Mouse (Mus musculus): Measurements from ENCODE around the gene Id3.

GRCm38 (mm10) chr4:136158498-136158897, 15.2 kb downstream of the Id3 start:
- TF ChIP-seq MYOG (IDR thresholded peaks at IDR 0.05; ENCODE audit: control insufficient read depth, extremely low read depth, insufficient read length), result no peak
- TF ChIP-seq USF1 (IDR thresholded peaks at IDR 0.05; ENCODE audit: low read depth), result no peak
- no peak for TF ChIP-seq CTCF (IDR thresholded peaks at IDR 0.05; ENCODE audit: control insufficient read depth, insufficient read depth, insufficient read length)
- TF ChIP-seq FOSL1 (IDR thresholded peaks at IDR 0.05; ENCODE audit: insufficient read depth, low read length, poor library complexity, severe bottlenecking), result no peak
